Mouse (Mus musculus) liver, adult (tissue): ENCODE data around the gene Ets2.

ENCODE experiments used
- GATA4 ChIP-seq: IDR thresholded peaks from 2 replicates; pipeline ENCODE4 v1.6.1; 2014; ENCODE audit warnings: mild to moderate bottlenecking, low read length; ENCODE audit not compliant: insufficient replicate concordance

Ets2 gene

GRCm38 (mm10) chr16:95701802-95702561 lies at the start of gene Ets2:
TSS of gene Ets2 (plus strand) at chr16:95702075.
- peak; percentile 14; the same call in 1 of the 2 replicates for TF ChIP-seq GATA4

- no peak for TF ChIP-seq GATA4
These were observed 47.7 kb upstream of the Ets2 start for GRCm38 (mm10) chr16:95654204-95654611.

- TF ChIP-seq GATA4, result no peak
These were observed 45.3 kb upstream of the Ets2 start for GRCm38 (mm10) chr16:95656535-95656934.

- TF ChIP-seq GATA4, result no peak
These were observed 44.7 kb upstream of the Ets2 start for GRCm38 (mm10) chr16:95657187-95657586.

- no peak for TF ChIP-seq GATA4
These were observed 44.1 kb upstream of the Ets2 start for GRCm38 (mm10) chr16:95657756-95658155.

GRCm38 (mm10) chr16:95658836-95659430 lies 42.9 kb upstream of the Ets2 start:
- TF ChIP-seq GATA4, result 0 out of 2 replicates have a peak, but pooled peaks have one; percentile 16

- no peak for TF ChIP-seq GATA4
These were observed 42.4 kb upstream of the Ets2 start for GRCm38 (mm10) chr16:95659461-95659860.

- no peak for TF ChIP-seq GATA4
These were observed 41.0 kb upstream of the Ets2 start for GRCm38 (mm10) chr16:95660909-95661308.

- TF ChIP-seq GATA4, result no peak
These were observed 36.3 kb upstream of the Ets2 start for GRCm38 (mm10) chr16:95665472-95666131.

GRCm38 (mm10) chr16:95666288-95666687 lies 35.6 kb upstream of the Ets2 start:
- TF ChIP-seq GATA4, result no peak

- no peak for TF ChIP-seq GATA4
These were observed 34.3 kb upstream of the Ets2 start for GRCm38 (mm10) chr16:95667395-95668150.

GRCm38 (mm10) chr16:95668151-95668993 lies 33.5 kb upstream of the Ets2 start:
- TF ChIP-seq GATA4, result no peak

- TF ChIP-seq GATA4, result no peak
These were observed 27.4 kb upstream of the Ets2 start for GRCm38 (mm10) chr16:95674452-95674921.

GRCm38 (mm10) chr16:95675212-95675611 lies 26.7 kb upstream of the Ets2 start:
- TF ChIP-seq GATA4, result no peak
